Mouse (Mus musculus): ENCODE measurements around the gene Kif17. TPM values are rescaled to one million over a fixed set of nuclear protein-coding genes. Genes with fewer than 3 reads are reported as not detected.

Gene Kif17
- total RNA-seq, 2 experiments from 2014 or later = 21.9 to 22.4 TPM

GRCm38 (mm10) chr4:138336876-138337275 lies 86.6 kb downstream of the Kif17 start:
- DNase-seq (ENCODE audit: low spot score in 2 of 2) = no peak

DNA sequence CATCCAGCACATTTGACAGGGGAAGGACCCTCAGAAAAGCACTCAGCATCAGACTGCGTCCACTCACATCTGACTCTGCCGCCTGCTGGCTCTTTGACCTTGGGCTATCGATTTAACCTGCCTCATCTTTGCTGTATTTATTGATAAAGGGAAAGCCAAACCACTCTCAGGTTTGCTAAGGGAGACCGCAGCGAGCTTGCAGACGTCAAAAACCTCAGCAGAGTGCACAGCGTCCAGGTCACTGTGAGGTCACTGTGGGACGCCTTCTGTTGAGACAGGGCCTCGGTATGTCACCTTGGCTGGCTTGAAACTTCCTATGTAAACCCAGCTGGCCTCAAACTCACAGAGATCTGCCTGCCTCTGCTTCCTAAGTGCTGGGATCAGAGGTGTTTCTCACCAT lies 87.1 kb downstream of the Kif17 start:
- DNase-seq (ENCODE audit: low spot score in 2 of 2) = no peak

GRCm38 (mm10) chr4:138339963-138340362 lies 89.7 kb downstream of the Kif17 start:
- peak in 1 of 2 experiments; percentile 76 for DNase-seq (ENCODE audit: low spot score in 2 of 2)

DNA sequence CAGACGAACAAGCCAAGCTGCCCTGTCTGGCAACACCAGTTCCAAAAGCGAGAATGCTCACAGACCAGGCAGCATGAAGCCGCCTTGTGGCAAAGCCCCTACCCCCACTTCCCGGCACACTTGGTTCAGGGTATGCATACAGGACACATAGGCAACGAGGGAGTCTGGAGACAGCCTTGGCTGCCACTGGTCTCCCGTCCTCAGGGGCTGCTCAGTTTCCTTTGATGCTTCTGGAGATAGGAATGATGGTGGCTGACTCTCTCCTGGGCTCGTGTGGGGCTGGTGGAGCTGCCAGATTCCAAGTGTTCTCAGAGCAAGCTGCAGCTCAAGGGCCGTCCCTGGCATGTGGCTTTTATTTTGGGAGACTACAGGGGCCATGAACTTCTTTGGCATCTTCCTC lies 91.2 kb downstream of the Kif17 start:
- no peak for DNase-seq (ENCODE audit: low spot score in 2 of 2)

DNA sequence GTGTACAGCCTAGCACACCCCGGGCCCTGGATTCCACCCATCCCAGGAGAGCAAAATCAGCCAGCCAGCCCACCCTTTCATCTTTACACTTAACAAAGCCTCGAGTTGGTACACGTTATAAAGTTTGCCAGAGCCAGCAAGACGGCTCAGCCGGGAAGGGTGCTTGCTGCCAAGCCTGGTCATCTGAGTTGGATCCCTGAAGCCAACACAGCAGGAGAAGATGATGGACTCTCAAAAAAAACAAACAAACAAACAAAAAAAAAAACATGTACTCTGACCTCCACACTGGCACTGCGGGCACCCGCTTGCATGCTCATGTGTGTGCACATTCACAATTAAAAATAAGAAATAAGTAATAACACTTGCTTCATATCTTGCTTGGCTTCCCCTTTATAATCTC lies 91.8 kb downstream of the Kif17 start:
- DNase-seq (ENCODE audit: low spot score in 2 of 2) = no peak

DNA sequence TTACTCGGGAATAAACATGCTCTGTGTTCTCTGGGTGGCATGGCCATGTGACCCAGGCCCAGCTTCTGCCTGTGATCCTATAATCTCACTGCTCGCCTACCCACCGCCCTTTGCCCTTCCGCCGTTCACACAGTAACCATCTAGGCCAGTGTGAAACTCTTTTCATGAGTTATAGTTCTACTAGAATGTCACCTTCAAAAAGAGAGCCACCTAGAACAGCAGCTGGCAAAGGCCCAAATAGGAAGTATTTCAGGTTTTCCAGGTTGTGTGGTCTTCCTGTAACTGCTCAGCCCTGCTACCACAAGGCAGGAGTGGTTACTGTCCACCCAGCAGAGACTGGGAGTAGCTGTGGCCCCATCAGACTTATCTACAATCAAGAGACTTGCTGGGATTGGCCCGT lies 92.5 kb downstream of the Kif17 start:
- no peak for DNase-seq (ENCODE audit: low spot score in 2 of 2)

GRCm38 (mm10) chr4:138343341-138343837 lies 93.2 kb downstream of the Kif17 start:
- no peak for DNase-seq (ENCODE audit: low spot score in 2 of 2)

DNA sequence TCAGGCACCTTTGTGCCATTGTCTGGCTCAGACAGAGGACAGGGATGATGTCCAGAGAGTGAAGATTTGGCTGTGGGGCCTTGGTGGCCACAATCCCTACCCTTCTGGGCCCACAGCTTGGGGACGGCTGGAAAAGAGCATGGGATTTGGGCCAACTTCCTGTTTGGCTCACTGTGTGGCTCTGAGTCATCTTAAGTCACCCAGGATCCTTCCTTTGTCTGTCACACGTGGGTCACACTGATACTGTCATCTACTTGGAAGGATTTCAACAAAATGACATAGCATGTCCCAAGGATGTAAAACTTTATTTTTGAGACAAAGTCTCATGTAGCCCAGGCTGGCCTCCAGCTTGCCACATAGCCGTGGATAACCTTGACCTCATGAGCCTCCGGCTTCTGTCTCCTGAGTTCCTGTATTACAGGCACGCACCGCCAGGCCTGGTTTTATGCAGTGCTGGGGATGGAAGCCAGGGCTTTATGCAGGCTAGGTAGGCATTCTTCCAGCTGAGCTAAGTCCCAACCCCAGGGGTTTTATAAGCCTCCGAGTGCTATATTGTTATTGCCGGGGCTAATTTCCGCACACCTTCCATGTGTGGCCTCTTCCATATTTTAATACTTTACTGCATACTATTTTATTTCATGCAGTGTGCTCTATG lies 94.8 kb downstream of the Kif17 start:
- DNase-seq (ENCODE audit: low spot score in 2 of 2) = no peak

- no peak for DNase-seq (ENCODE audit: low spot score in 2 of 2)
These were observed 97.0 kb downstream of the Kif17 start for GRCm38 (mm10) chr4:138347280-138347679.

GRCm38 (mm10) chr4:138348716-138349115 lies 98.5 kb downstream of the Kif17 start:
- DNase-seq (ENCODE audit: low spot score in 2 of 2) = peak in 1 of 2 experiments; percentile 50

Small RNA genes within 50 kb of the gene (microRNA-seq; reads per million reads assigned to microRNA genes)
- gene Gm27646 (0 reads per million in 2 experiments), gene Mir7019 (12.5 to 13.1 reads per million in 2 experiments)

Other genes starting within 250 kb of the Kif17 start
- gene Hp1bp3, start 34.1 kb upstream of the Kif17 start, total RNA-seq (2021) = 100 to 1,000 TPM; 188 to 202 TPM
- gene Sh2d5, start within 50 bp of the Kif17 start, total RNA-seq (2021) = 10 to 100 TPM; 50.7 to 57.3 TPM
- 10 to 100 TPM; 93.0 to 96.1 TPM for gene Ddost, start 54.3 kb downstream of the Kif17 start, total RNA-seq (2021)
- gene Pink1, start 75.9 kb downstream of the Kif17 start, total RNA-seq (2021) = 100 to 1,000 TPM; 309 to 311 TPM
- gene Cda, start 117.6 kb downstream of the Kif17 start, total RNA-seq (2021) = 1 to 10 TPM; 1.7 to 2.4 TPM
- 10 to 100 TPM; 31.8 to 34.3 TPM for gene Fam43b, start 146.1 kb downstream of the Kif17 start, total RNA-seq (2021)
- 10 to 100 TPM; 67.3 to 68.5 TPM for gene Mul1, start 184.2 kb downstream of the Kif17 start, total RNA-seq (2021)
- 100 to 1,000 TPM; 405 to 413 TPM for gene Camk2n1, start 203.9 kb downstream of the Kif17 start, total RNA-seq (2021)

Data from layer of hippocampus, adult 18-20 months (tissue).